Mouse (Mus musculus) myocyte (in vitro differentiated cells): Measurements from ENCODE around the gene Slc44a5.

ENCODE experiments used
- MAX ChIP-seq: IDR thresholded peaks from one replicate; pipeline ENCODE4 v1.6.1; 2011; ENCODE audit warnings: low read depth, mild to moderate bottlenecking, control low read depth
- POLR2A ChIP-seq: IDR thresholded peaks from one replicate; pipeline ENCODE4 v1.6.1; 2011; ENCODE audit warnings: low read depth, mild to moderate bottlenecking, control low read depth, moderate library complexity; ENCODE audit not compliant: insufficient read length
- POLR2AphosphoS2 ChIP-seq: IDR thresholded peaks from one replicate; pipeline ENCODE4 v1.6.1; 2011; ENCODE audit warnings: low read depth, control low read depth; ENCODE audit not compliant: insufficient read length
- SRF ChIP-seq: IDR thresholded peaks from one replicate; pipeline ENCODE4 v1.6.1; 2011; ENCODE audit warnings: low read depth; ENCODE audit not compliant: control insufficient read depth, insufficient read length
- TCF3 ChIP-seq: IDR thresholded peaks from one replicate; pipeline ENCODE4 v1.6.1; 2011; ENCODE audit warnings: low read depth, control low read depth; ENCODE audit not compliant: insufficient read length
- USF1 ChIP-seq: IDR thresholded peaks from one replicate; pipeline ENCODE4 v1.6.1; 2011; ENCODE audit warnings: low read depth, mild to moderate bottlenecking, control low read depth, moderate library complexity

GRCm38 (mm10) chr3:154127246-154127645 lies 154.0 kb downstream of the Slc44a5 start:
- no peak for TF ChIP-seq SRF
- TF ChIP-seq TCF3: no peak
- no peak for TF ChIP-seq POLR2AphosphoS2
- TF ChIP-seq MAX: no peak
- no peak for TF ChIP-seq USF1
- no peak for TF ChIP-seq POLR2A
